Mouse (Mus musculus) R1 (cell line): Measurements from ENCODE around the gene Ggact.

Experiments used
- DNase-seq: peaks from one replicate; pipeline ENCODE4 v3.0.0-alpha.2; 2018; ENCODE audit warnings: low read depth, low spot score

Gene Ggact

DNA sequence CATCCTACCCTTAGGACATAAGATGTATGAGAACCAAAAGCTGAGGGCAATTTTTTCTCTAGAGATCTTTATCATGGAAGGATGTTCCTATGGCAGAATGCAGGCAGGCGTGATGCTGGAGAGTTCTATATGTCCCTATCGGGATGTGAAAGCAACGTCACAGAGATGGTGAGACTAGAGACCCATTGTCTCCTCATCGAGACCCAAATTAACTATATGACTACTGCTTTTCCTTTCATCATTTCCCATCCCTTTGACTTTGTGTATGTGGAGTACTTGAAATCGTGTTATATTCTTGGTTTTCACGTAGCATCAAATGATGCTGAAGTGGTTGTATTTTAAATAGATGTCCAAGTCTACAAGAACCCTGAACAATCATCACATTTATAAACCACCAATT is at the start of gene Ggact:
Gene Ggact (minus strand): TSS at position 101 of the 400 bp plus-strand sequence.
- no peak for DNase-seq

DNA sequence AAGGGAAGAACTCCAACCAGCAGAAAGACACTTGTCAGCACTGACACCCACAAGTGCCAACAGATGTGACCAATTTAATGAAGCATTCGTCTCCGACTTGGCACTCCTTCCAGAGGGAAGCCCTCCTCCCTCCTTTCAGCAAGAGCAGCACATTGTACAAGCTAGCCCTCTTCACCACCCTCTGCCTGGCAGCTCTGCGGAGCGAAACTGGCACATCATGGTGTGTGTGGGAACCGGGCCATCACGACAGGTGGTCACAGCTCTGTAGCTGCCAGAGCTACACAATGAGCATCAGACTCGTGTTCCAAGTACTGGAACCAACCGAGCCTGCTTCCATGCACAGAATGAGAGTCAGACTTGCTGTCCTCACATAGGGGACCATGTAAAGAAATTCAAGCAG is 44.4 kb upstream of the Ggact start:
- no peak for DNase-seq

DNA sequence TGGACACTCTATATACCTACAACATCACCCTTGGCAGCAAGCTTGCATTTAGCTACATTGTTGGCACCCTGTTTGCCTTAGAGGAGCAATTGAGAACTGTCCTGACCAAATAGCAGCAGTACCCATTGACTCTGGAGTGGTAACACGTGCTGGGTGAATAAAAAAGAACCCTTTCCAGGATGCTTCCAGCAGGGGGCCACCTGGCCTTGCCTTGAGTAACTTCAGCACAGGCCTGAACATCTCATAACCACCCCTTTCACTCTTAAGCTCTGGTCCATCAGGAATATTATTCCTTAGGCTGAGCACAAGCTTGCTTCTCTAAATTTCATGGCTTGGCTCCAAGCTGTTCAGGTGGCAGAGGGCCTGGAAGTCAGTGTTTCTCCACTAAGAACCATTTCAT is 39.8 kb upstream of the Ggact start:
- peak; percentile 42 for DNase-seq

DNA sequence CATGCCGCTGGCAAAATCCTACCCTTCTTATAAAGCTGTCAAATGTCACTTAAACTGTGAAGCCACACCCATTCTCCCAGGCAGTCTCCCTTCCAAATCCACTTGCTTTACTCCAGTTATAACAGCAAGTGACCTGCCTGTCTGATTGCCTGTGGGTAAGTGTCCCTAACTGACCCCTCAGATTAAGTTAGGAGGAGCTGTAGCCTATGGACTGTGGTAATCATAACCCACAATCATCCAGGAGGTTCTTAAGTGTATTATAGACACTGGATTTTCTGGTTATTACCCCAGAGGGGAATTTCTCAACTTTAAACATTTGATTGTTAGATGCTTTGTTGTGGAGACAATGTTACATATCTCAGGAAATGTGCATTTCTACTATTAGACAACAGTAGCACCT is 39.0 kb upstream of the Ggact start:
- no peak for DNase-seq

DNA sequence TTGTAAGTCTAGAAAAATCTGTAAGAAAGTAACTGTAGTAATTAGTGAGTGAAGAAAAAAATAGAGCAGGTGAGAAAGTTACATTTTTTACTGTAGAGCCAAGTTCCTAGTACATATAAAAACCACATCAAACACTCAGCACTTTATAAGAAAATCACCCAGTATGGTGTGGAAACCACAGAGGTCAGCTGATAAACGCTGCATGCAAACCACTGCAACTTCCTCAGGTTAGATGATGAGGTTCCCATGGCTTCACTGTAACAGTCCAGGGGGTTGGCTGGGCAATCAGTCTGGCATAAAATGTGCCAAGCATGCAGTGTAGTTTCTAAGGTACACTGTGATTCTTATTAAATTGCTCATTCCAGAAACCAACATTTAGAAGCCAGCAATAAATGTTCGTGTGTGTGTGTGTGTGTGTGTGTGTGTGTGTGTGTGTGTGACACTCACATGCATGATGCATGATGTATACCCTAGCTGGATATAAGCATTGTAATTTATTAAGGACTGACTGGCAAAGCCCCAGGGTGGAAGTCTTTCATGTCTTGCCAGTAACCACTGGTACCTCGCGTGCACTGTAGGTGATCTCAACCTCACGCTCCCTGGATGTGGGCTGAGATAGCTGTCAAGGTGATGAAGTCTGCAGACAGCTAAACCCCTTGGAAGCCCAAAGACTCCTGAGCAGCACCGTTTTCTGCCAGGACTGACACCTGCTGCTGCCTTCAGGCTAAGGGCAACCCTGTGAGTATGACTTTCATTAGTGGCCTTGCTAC is 38.3 kb upstream of the Ggact start:
- DNase-seq: no peak

DNA sequence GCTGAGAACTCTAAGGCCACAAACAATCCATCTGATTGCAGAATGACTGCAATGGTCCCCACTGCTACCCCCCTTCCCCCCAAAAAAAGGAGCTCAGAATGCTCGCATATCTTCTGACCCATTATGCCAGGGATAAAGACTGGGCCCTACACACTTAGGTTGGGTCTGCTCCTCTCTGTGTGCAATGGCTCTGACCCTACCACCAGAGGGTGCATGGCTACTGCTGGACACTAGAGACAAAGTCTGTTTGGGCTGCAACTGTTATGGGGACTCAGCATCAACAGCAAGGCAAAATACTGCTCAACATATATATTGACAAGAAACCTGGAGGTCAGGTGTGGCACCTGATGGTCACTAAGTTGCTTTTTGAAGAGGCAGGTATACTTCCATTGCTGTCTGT is 37.4 kb upstream of the Ggact start:
- DNase-seq: no peak

DNA sequence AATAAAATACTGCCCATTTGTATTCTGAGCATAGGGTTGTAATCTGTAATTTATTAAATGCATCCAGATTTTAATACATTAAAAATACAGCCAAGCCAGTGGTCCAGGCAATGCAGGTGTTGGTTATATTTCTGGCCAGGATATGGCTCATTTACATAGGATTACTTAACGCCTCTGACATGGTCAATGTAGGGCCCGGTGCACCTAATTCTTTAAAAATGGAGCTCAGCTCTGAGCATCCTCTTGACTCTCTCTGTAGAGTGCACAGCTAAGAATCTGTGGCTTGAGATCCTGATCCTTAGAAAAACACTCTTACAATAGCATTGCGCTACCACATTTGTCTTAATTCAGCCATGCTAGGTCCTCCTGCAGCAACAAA is 29.9 kb upstream of the Ggact start:
- no peak for DNase-seq

DNA sequence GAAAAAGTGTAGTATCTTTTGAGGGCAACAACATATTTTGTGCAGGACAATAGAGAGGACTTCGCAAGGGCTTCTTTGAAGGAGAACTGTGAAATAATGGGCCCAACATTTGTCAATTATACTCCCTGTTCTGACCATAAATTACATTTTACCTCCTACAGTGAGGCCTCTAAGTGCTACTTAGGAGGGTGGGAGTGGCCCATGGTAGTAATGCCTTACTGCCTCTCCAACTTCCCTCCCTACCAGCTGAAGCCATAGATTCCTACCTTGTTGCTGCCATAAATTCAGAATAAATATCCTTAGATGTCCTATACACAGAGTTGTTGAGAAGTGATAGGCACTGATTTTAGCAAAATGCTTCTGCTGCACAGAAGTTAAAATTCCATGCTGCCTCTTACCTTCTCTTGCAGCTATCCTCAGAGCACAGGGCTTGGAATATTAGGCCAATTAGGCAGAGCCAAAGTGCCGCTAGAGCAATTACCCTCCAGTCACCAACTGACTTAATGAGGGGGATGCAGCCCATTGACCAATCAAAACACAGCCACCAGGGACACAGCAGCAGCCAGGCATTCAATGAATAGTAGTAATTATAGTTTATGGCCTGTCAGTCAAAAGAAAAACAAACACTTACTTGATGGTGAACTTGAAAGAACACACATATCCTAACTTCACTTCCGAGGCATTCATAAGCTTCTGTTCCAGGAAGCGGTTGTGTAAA is 29.4 kb upstream of the Ggact start:
- no peak for DNase-seq

DNA sequence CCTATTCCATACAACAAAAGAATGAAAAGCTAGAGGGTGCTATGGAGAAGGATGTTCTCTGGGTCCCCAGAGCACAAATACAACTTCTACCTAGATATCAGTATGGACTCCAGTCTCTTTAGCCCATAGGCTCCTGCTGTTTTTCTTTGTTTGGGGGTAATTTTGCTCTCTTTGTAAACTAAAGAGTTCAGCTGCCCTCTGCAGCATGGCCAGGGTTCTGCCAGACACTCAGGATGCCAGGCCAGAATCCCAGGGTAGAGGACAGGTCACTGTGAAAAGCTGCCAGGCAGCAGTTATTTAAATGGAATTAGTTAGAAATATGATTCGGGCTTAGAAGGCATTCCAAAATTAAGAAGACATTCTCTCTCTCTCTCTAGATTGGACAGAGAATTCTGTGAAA is 22.9 kb upstream of the Ggact start:
- DNase-seq: no peak

DNA sequence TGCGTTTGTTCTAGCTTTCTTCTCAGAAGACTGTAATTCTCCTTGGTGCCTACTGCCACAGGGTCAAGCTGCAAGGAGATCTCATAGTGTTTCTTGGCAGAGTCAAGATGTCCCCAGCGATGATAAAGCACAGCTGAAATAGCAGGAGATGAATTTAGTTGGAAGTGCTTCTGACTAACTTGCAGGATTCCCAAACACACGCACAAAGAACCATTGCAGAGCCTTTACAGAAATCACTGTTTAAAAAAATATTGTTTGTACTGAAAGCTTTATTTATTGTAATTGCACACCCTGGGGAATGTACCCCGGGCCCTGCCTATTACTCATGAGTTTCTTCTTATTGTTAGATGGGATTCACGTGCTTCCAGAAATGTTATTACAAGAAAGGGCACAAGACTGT is 6.5 kb upstream of the Ggact start:
- no peak for DNase-seq

DNA sequence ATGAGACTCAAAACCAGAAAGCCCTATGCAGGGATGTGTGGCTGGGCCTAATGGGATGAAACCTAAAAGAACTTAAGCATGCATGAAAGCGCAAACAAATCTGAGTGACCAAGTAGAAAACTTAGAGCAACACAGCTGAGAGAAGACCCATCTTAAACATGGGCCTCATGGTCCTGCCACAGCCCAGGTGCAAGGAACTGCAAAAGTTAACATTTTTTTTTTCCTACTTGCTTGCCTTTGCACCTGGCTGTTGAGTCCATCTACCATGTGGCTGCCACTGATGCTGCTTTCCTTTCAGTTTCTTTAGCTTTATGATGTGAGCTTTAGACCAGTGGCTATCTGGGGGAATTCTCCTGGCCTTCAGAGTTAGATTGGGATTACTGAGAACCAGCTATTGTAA is 4.1 kb upstream of the Ggact start:
- no peak for DNase-seq

DNA sequence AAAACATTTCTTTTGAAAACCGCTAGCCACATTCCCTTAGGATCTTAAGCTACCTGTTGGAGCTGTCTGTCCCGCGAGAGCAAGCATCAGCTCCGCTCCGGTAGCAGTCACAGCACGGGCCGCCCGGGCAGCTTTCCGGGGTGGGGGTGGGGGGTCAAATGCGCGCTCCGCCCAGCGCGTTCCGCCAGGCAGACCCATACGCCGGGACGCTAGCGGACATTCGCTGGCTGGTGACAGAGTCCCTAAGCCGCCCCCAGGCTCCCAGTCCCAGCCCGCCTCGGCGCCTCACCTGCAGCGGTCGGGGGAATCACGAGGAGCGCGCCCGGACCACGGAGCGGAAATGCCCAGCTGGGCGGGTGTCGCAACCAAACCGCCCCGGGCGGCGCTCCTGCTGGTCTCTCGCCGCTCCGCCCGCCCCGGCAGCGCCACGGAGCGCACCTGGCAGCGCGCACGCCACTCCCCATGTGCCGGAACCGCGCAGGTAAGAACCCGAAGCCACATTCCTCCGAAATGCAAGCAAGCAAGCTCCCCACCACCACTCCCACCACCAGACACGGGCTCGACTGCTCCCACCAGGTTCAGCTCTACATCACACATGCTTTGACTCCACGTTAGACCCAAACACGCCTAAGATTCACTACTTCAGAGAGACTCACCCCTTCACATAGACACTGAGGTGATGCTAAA is 602 bp downstream of the Ggact start:
- DNase-seq: peak; percentile 68

DNA sequence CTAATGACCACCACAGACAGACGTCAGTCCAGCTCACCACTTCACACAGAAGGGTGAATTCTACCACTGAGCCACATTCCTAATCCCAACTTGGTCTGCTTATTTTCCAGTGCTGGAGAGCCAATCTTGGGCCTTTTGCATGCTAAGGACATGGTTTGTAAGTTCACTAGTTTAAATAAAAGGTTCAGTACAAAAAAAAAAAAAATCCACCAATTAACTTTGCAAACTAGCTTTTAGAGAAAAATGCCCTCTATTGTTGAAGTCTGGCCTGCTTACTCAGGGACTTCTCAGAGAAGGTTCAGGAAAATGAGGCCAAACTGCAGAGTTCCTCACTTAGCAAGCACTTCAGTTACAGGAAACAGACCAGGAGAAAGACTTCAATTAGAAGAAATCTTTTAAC is 1.4 kb downstream of the Ggact start:
- DNase-seq: no peak

DNA sequence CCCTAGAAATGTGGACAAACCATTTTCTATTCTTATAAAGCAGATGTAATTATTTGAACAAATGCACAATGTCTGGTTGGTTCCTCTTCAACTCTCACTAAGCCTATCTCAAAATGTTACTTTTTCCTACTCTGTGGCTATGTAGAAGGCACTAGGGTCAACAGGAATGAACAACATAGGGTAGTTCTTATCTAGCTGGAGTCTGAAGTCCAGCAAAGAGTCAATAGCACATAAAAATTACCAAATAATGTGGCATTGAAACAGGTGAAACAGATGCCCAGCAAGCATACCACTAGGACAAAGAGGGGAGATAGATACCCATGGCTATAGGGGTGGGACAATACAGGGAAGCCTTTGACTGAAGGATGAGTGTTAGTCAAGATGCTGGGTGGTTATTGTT is 2.3 kb downstream of the Ggact start:
- no peak for DNase-seq

DNA sequence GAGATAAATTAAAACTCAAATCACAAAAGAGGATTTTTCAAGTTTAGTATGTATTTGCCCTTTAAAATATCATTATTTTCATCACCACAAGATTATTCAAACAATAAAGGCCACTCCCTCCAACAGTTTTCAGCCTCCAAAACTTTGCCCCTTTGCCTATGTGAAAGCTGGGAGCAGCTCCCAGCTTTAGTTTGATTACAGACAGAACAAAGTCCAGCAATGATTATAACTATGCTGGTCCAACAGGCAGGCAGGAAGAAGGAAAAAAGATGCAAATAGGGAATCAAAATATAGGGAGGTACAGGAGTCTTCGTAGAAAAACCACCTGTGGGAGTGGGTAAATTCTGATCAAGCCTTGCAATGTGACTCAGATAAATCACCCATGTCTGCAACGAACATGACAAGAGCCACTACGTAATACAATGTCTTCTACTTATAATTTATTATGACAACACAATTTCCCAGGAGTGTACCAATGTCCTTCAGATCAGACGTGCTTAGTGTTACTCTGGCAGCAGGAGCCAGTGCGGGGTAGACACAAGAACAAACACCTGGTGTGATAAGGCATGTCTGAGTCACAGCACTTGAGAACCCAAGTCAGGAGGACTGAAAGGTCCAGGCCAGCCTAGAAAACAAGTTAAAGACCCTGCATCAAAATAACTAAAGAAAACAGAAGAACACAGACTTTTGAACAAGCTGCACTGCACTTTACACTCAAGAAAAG is 4.0 kb downstream of the Ggact start:
- DNase-seq: no peak

DNA sequence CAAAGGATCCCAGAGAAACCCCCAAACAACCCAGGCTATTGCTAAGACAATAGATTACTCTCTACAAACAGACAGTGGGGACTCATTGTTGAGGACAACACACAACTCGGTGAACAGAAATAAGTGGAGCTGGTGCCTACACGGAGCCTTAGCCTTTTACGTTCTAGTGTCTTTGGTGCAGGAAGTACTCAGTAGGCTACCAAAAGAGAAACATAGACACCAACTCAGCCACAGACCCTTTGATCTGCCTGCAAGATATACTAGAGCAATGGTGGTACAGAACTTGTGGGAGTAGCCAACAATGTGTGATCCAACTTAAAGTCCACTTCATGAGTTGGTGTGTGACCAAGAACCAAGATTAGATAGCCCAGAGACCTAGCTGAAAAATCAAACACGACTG is 5.5 kb downstream of the Ggact start:
- no peak for DNase-seq

DNA sequence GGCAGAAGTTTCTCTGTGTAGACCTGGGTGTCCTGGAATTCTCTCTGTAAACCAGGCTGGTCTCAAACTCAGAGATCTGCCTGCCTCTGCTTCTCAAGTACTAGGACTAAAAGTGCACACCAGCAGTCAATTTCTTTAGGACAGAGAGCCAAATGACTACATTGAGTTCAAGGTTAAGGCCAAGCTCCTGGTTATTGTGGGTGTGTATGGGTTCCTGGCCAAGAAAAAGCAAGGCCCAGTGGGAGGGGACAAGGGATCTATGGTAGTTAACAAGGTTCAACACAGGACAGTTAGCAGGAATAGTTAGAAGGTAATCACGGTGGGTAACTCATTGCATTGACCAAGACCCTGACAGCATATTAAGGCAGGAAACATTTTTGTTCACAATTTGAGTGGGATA is 8.6 kb downstream of the Ggact start:
- DNase-seq: no peak

DNA sequence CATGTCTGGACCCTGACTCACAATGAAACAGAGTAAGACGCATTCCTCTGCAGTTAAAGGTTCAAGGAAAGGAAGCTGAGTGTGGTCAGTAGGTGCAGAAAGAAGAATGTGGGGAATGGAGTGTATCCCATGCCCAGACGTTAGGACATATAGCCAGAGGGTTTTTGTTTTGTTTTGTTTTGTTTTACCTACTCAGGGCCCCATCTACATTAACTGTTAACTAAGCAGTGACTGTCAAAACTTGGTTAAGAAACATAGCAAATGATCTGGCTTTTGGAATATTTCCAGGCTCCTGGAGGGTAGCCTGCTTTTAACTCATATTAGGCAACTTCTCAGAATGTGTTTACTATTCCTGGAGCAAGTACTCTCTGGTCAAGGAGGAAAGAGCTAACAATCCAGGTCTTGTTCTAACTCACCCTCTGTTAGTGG is 9.6 kb downstream of the Ggact start:
- DNase-seq: no peak

DNA sequence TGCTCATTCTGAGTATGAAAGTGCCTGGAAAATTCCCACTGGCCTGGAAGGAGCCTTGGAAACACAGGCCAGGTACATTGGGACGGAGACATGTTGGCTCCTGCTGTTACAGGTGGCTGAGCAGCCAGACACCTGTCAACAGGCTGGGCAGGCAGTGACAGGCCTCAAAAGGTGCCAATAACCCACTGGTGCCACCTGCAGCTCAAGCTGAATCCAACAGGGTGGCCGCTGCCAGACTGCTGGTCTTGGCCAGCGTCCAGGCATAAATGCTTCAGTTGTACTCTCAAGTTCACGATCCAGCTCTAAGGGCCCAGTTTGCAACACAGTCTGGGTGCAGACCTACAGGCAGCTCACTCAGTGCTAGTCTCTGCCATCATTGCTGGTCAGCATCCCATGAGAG is 10.7 kb downstream of the Ggact start:
- DNase-seq: no peak

DNA sequence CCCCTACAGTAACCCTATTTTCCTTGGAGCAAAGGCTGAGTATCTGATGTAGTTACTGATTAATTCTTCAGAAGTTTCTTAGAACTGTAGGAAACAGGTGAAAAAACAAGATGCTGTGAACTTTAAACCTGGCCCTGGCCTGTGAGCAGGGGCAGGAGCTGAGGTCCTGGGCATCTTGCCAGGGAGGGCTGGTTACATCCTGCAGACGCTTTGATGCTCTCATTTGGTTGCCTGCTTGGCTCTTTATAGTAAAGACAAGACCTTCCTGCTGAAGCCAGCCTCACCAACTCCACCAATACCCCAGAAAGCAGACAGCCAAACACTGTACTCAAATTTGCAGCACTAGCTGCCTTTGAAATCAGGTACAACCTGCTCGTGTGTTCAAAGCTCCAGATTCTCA is 11.4 kb downstream of the Ggact start:
- no peak for DNase-seq

DNA sequence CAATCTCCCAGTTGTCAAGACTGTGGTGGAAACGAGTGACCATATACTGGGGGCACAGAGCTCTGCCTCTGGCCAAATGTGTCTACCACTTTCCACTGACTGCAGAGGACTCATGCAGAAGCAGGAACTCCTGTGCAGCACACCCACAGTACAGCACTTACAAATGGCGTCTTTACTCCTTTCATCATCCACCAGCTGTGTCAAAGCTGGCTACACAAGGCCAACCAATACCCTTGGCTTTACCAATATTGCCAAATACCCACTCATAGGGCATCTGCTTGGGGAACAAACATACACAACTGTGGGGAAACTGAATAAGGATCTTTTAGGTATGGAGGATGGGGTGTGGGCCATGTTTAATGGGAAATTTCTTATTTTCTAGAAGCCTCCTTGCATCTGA is 11.8 kb downstream of the Ggact start:
- no peak for DNase-seq

DNA sequence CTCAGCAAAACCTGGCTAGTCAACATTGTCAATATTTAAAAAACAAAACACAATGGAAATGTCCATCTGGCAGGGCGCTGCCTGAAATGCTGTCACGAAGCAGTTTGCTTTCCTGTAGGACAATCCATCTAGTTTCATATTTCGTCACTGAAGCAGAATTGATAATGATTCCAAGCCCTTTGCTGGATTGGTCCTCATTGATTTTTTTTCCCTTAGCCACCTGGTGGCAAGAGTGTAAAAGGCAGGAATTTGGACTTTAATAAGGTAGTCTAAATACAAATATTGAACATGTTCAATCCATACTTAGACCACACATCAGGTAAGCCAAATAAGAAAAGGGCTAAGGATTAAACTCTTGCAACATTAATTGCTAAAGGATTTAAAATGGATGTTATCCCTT is 12.4 kb downstream of the Ggact start:
- no peak for DNase-seq
